Mouse (Mus musculus) ES-E14 (cell line): Measurements from ENCODE around the gene Emp1. TPM values are rescaled to one million over a fixed set of nuclear protein-coding genes. Genes with fewer than 3 reads are reported as not detected.

Source experiments
- DNase-seq: peaks from one replicate; pipeline ENCODE4 v3.0.0-alpha.2; 2013; ENCODE audit warnings: low read depth, low spot score
- H3K27ac ChIP-seq: 2 replicates; pipeline ENCODE4 v1.5.1; 2012; ENCODE audit warnings: low read depth, mild to moderate bottlenecking, low read length, moderate library complexity, mixed read lengths; ENCODE audit not compliant: poor library complexity, insufficient read depth, severe bottlenecking
- H3K36me3 ChIP-seq: 2 replicates; pipeline ENCODE4 v1.6.1; 2012; ENCODE audit warnings: mild to moderate bottlenecking, low read length, moderate library complexity, mixed read lengths; ENCODE audit not compliant: control insufficient read depth, poor library complexity, insufficient read depth, severe bottlenecking
- H3K4me1 ChIP-seq, 2 experiments: fragments of 150-350 bp in 1 of 2; sonication (generic) in 1 of 2; 2 replicates each; pipeline ENCODE4 v1.6.1; 2012; ENCODE audit warnings: low read length in 2 of 2, mild to moderate bottlenecking in 1 of 2, mixed read lengths in 1 of 2; ENCODE audit not compliant: control insufficient read depth in 2 of 2, insufficient read depth in 2 of 2, poor library complexity in 1 of 2
- H3K4me3 ChIP-seq, 2 experiments: fragments of 150-350 bp in 1 of 2; sonication (generic) in 1 of 2; 2 replicates each; pipeline ENCODE4 v1.5.1; 2012; ENCODE audit warnings: low read length in 2 of 2, low read depth in 1 of 2, mild to moderate bottlenecking in 1 of 2, mixed read lengths in 1 of 2; ENCODE audit not compliant: insufficient read depth in 1 of 2, poor library complexity in 1 of 2, severe bottlenecking in 1 of 2
- H3K9ac ChIP-seq: 2 replicates; pipeline ENCODE4 v1.6.1; 2012; ENCODE audit warnings: low read depth, mild to moderate bottlenecking, low read length, mixed read lengths; ENCODE audit not compliant: poor library complexity, insufficient read depth, severe bottlenecking
- H3K9me3 ChIP-seq: fragments of 150-350 bp; sonication (generic); 2 replicates; pipeline ENCODE4 v1.6.1; 2012; ENCODE audit warnings: low read depth, mild to moderate bottlenecking, low read length; ENCODE audit not compliant: control insufficient read depth, insufficient read depth
- CHD2 ChIP-seq: IDR thresholded peaks from 2 replicates; pipeline ENCODE4 v1.6.1; 2014; ENCODE audit warnings: mild to moderate bottlenecking, low read depth, low read length, inconsistent platforms
- HCFC1 ChIP-seq: IDR thresholded peaks from 2 replicates; pipeline ENCODE4 v1.6.1; 2012; ENCODE audit warnings: low read length, inconsistent platforms, borderline replicate concordance; ENCODE audit not compliant: insufficient read depth
- MAFK ChIP-seq: IDR thresholded peaks from 2 replicates; pipeline ENCODE4 v1.6.1; 2014; ENCODE audit warnings: mild to moderate bottlenecking, low read depth, low read length, inconsistent platforms; ENCODE audit not compliant: insufficient read depth
- ZC3H11A ChIP-seq: IDR thresholded peaks from 2 replicates; pipeline ENCODE4 v1.6.1; 2012; ENCODE audit warnings: low read depth, mild to moderate bottlenecking, inconsistent platforms, low read length, borderline replicate concordance
- ZNF384 ChIP-seq: IDR thresholded peaks from 2 replicates; pipeline ENCODE4 v1.6.1; 2012; ENCODE audit warnings: low read depth, low read length, inconsistent platforms
- in situ Hi-C, 2 experiments: fragments of 600-800 bp; cut with MboI; formaldehyde crosslinking; loops; one replicate each; pipeline ENCODE4 v1.15.1; 2025; ENCODE audit warnings: low sequenced_read_pairs in 2 of 2, inconsistent platforms in 1 of 2; ENCODE audit not compliant: unreplicated experiment in 2 of 2
- total RNA-seq: library from RNA; depleted of rRNA; stranded (reverse); fragments of 300-350 nt; gene quantifications from 2 replicates; pipeline ENCODE4 v1.2.3, GENCODE M21; 2012

The Emp1 gene
- total RNA-seq, 1 experiment, result 61.3 TPM

GRCm38 (mm10) chr6:135405093-135405492 is 42.7 kb downstream of the Emp1 start:
- DNase-seq, result no peak
- Histone ChIP-seq H3K36me3 (no peaks in the 10 kb centered on the region), H3K4me3 (no peak overlapping the region), H3K27ac (no peak overlapping the region), H3K9ac (no peak overlapping the region), H3K4me1 (no peaks in the 10 kb centered on the region), H3K9me3 (no peaks in the 10 kb centered on the region)
- TF ChIP-seq MAFK (no peak), ZC3H11A (no peak), ZNF384 (no peak), HCFC1 (no peak), CHD2 (no peak)
- in situ Hi-C loops, result loop anchor here (10.0 kb wide), 1 partner anchor 310 kb away; no protein-coding TSS in a partner anchor

- Histone ChIP-seq H3K27ac (no peak overlapping the region), H3K9me3 (no peaks in the 10 kb centered on the region), H3K4me1 (no peaks in the 10 kb centered on the region), H3K36me3 (no peaks in the 10 kb centered on the region), H3K4me3 (no peak overlapping the region), H3K9ac (no peak overlapping the region)
- no peak for TF ChIP-seq MAFK
- no peak for TF ChIP-seq ZNF384
- TF ChIP-seq CHD2, result no peak
- TF ChIP-seq HCFC1, result no peak
- TF ChIP-seq ZC3H11A, result no peak
- in situ Hi-C loops, result loop anchor here (10.0 kb wide), 1 partner anchor 313 kb away; no protein-coding TSS in a partner anchor
- no peak for DNase-seq
Measured at GRCm38 (mm10) chr6:135407323-135407722, 45.0 kb downstream of the Emp1 start.

GRCm38 (mm10) chr6:135411712-135412319 is 49.5 kb downstream of the Emp1 start:
- Histone ChIP-seq H3K4me3 (no peak overlapping the region), H3K9ac (no peak overlapping the region), H3K4me1 (no peaks in the 10 kb centered on the region), H3K9me3 (no peaks in the 10 kb centered on the region), H3K27ac (no peak overlapping the region), H3K36me3 (no peaks in the 10 kb centered on the region)
- TF ChIP-seq ZNF384 (no peak), ZC3H11A (no peak), CHD2 (no peak)
- in situ Hi-C loops, result no loop called here
- DNase-seq, result no peak

- Histone ChIP-seq H3K27ac (no peak overlapping the region), H3K4me1 (no peaks in the 10 kb centered on the region), H3K4me3 (no peak overlapping the region), H3K9me3 (no peaks in the 10 kb centered on the region), H3K36me3 (no peaks in the 10 kb centered on the region), H3K9ac (no peak overlapping the region)
- no peak for DNase-seq
- TF ChIP-seq MAFK, result no peak
- no peak for TF ChIP-seq CHD2
- no peak for TF ChIP-seq HCFC1
- TF ChIP-seq ZC3H11A, result no peak
- TF ChIP-seq ZNF384, result no peak
- in situ Hi-C loops, result no loop called here
Measured at GRCm38 (mm10) chr6:135412649-135413048, 50.3 kb downstream of the Emp1 start.

GRCm38 (mm10) chr6:135417459-135417858 is 55.1 kb downstream of the Emp1 start:
- in situ Hi-C loops, result no loop called here
- Histone ChIP-seq H3K27ac (no peak overlapping the region), H3K9ac (no peak overlapping the region), H3K4me3 (no peak overlapping the region), H3K36me3 (no peaks in the 10 kb centered on the region), H3K9me3 (no peaks in the 10 kb centered on the region), H3K4me1 (no peaks in the 10 kb centered on the region)
- TF ChIP-seq ZC3H11A (peak; percentile 85; the same call in 1 of the 2 replicates), ZNF384 (no peak)
- peak; percentile 60 for DNase-seq
